Mouse (Mus musculus): ENCODE measurements at regions not wholly inside any gene's neighbourhood (a gene's known extent, or its start where the extent isn't known, plus 50 kb on each side); places are given as distances from the start of the nearest gene placed in this dataset.

DNA sequence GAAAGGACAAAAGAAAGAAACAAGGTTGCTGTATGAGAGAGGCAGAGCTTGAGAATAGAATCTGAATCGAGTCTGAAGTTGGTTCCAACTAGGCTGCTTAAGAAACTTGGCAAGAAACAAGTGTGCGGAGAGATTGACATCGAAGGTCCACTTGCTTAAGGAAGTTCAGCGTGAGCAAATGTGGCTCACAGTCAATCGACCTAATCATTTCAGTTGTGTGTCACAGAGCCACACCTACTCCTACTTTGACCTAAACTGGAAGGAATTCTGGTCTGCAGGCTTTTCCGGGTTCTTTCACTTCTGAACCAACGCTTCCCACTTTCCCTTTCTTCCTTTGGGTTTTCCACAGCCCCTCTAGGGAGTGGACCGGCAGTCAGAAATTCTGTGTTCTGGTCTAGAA is 313.8 kb upstream of the Ubash3b start:
- TF ChIP-seq CTCF (IDR thresholded peaks at IDR 0.05; ENCODE audit: control insufficient read depth, insufficient read depth, insufficient replicate concordance, low read depth, low read length) (no peak), POLR2A (IDR thresholded peaks at IDR 0.05; ENCODE audit: control insufficient read depth, low read depth, low read length) (no peak)
